Mouse (Mus musculus): ENCODE data around the gene Gramd1c.
A peak's percentile ranks its signal among the peaks of the same experiment; 100 is the strongest.

Gene Gramd1c

DNA sequence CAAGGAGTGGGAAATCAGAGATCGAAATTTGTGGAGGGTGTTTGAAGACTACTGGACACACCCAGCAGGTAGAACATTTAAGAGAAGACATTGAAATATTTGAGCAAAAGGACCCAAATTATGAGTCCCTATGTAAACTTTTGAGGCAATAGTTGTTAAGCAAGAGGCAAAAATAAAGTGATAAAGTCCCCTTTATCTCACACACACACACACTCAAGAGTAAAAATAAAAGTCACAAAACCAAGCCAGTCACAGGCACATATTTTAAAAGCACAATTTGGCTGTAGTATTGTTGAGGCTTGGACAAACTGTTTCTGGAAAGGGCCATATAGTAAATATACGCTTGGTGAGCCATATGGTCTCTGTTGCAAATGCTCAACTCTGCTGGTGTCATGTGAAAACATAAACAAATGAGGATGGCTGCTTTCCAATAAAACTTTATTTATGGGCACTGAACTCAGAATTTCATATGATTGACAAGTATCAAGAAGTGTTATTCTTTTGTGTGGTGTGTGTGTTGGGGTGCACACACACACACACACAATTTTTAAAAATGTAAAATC, 44.1 kb downstream of the Gramd1c start:
- DNase-seq (ENCODE audit: low read depth, low spot score) = no peak

- DNase-seq (ENCODE audit: low read depth, low spot score) = no peak
These were observed 44.8 kb downstream of the Gramd1c start for GRCm38 (mm10) chr16:44018372-44018771.

- no peak for DNase-seq (ENCODE audit: low read depth, low spot score)
These were observed 45.4 kb downstream of the Gramd1c start for GRCm38 (mm10) chr16:44017707-44018106.

DNA sequence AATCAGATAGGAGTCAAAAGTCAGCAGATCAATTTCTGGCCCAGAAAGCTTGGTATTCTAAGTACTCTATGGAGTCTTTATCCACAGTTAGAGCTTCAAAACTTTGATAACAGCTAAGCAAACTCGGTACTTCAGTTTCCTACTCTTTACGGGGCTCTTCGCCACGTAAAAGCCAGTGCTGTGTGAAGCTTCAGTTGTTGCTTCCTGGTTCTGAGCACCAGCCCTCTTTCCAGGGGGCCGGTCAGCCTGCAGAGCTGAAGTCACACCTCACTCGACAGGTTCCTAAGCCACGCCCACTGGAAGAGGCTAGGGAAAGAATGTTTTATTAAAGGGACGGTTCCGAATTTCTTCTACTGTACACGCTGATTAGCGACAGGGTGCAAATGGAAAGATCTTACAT, 47.0 kb downstream of the Gramd1c start:
- DNase-seq (ENCODE audit: low read depth, low spot score) = peak; percentile 84

DNA sequence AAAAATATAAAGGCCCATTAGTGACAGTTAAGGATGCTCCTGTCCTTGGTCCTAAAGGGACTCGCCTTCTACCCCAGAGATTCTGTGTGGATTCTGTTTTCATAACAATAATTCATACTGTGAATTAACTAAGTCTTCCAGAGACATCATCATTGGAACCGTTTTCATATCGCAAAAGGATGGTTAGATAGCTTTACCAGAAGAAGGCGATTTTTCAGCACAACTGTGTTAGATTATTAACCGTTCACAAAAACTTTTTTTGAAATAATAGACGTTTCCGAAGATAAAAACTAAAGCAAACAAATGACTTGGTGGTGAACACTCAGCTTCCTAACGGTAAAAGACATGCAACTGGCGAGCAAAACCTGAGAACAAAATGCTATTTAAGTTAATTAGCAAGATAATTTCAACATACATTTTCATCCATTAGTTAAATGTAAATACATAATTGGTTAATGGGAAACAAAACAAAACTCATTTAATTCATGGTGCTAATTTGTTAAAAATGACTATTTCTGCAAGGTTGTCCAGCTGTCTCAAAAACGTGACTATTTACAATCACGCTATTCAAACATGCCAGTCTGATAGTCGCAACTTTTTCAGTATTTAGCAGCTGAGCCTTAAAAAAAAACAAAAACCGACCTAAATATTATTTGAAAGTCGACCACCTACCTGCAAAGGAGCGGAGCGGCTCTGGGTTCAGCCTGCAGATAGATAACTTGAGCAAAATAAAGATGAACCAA, 47.6 kb downstream of the Gramd1c start:
- DNase-seq (ENCODE audit: low read depth, low spot score) = peak; percentile 30

- no peak for DNase-seq (ENCODE audit: low read depth, low spot score)
These were observed 52.1 kb downstream of the Gramd1c start for GRCm38 (mm10) chr16:44011010-44011409.

DNA sequence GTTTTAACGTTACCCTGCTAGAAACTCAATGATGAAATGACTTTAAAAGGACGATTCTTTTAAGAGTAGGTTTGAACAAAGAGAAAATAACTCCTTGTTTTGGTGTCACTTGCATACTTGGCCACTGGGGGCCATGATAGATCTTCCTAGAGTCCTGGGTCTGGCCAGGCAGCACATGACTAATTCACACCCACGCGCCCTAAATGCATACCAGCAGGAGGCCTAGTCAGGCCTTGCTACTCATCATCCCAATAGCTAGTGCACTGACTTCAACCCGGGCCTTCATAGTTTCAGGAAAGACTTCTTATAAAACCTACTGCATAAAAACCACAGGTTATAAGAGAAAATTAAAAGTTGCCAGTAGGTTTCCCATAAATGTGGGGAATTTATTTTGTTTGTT, 61.1 kb downstream of the Gramd1c start:
- peak; percentile 39 for DNase-seq (ENCODE audit: low read depth, low spot score)

DNA sequence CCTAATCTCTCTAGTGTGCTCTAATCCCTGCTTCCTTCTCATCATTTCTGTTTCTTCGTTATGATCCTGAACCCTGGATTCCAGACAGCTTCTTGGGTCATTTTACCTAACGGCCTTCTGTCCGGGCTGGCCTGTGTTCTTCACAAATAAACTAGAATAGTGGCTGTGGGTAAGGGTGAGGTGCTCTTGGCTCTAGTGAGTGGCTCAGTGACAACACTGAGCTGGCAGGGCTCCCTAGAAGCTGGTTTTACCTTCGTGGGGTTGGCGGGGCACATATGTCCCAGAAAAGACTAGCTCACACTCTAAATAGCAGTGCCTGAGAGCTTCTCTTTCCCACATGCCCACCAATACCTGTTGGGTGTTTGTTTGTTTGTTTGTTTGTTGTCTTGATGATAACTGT, 63.6 kb downstream of the Gramd1c start:
- DNase-seq (ENCODE audit: low read depth, low spot score) = no peak

- DNase-seq (ENCODE audit: low read depth, low spot score) = no peak
These were observed 64.0 kb downstream of the Gramd1c start for GRCm38 (mm10) chr16:43999111-43999510.

GRCm38 (mm10) chr16:43994623-43995022, 68.5 kb downstream of the Gramd1c start:
- no peak for DNase-seq (ENCODE audit: low read depth, low spot score)

- DNase-seq (ENCODE audit: low read depth, low spot score) = no peak
These were observed 76.8 kb downstream of the Gramd1c start for GRCm38 (mm10) chr16:43986299-43986698.

DNA sequence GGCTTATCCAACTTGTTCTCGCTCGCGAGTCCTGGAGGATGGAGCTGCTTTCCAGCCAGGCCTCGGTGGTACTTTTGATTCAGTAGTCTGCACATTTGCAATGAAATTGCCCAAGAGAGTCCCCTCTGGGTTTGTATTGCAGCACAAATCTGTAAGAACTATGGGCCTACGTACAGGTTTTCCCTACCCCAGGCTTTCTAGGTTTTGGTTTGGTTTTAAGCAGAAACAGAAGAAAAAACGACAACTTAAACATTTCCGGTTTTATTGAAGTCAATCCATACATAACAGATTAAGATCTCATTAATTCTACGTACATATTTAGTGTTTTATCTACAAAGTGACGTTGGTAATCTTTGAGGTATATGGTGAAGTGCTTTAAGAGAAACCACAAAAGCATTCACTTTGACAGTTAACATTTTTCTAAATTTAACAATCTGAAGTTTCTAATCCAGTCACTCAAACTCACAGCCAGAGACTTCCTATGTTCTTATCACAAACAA, 83.0 kb downstream of the Gramd1c start:
- no peak for DNase-seq (ENCODE audit: low read depth, low spot score)

GRCm38 (mm10) chr16:43979328-43980109, 83.6 kb downstream of the Gramd1c start, which contains the start of gene Zdhhc23:
Gene Zdhhc23 (minus strand): TSS chr16:43979791.
- DNase-seq (ENCODE audit: low read depth, low spot score) = peak; percentile 71

DNA sequence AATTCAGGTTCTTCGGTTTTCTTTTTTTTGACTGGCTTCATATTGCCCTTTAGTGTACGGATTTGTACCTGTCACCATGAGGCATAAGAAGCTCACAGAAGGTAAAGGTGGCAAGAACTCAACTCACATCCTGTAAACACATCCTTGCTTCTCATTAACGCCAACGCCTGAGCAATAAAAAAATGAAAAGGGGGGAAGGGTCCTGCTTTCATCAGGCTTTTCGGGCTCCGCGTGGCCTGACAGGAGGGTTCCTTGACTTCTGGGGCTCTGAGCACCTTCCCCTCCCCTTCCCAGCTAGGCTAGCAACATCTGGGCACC, 84.2 kb downstream of the Gramd1c start:
- no peak for DNase-seq (ENCODE audit: low read depth, low spot score)

DNA sequence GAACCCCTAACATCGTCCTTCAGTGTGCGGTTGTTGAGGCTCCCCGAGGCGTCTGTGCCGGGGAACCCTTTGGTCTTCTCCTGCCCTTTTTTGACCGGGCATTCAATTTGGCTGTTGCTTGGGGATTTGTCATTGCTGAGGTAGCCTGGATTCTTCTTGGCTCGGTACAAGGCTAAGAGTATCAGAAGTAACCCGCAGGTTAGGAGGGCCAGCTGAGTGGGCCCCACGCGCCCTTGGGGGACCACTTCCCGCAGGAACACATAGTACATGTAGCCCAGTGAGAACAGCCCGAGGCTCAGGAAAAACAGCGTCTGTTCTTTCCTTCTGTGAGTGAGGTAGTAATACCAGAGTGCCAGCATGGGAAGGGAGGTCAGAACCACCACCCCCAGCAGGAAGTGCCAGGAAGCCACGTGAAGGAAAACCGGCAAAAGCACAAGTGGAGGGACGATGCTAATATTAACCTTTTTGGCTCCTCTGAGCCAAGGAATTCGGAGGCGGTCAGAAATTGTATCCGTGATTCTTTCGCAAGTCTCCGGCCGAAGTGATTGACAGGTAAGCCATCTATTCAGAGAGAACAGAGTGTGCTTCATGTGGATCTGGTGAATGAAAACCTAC, 89.4 kb downstream of the Gramd1c start:
- no peak for DNase-seq (ENCODE audit: low read depth, low spot score)

- no peak for DNase-seq (ENCODE audit: low read depth, low spot score)
These were observed 90.0 kb downstream of the Gramd1c start for GRCm38 (mm10) chr16:43973147-43973546.

GRCm38 (mm10) chr16:43972391-43972790, 90.8 kb downstream of the Gramd1c start:
- DNase-seq (ENCODE audit: low read depth, low spot score) = no peak

DNA sequence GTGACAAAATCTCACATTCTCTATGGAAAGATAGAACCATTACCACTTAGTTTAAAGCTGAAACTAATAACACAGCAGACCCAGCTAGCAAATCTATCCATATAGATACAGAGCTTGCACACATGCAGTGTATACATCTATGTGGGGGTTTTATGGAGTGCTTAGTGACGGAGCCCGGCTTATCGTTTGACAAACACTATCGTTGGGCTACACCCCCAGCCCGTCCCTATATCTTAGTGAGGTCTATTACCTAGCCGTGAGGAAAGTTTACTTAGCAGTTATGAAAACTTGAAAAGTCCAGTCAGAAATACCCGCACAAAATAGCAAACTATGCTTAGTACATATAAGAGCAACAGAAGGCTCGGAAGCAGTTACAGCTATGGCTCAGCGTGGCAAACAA, 91.4 kb downstream of the Gramd1c start:
- no peak for DNase-seq (ENCODE audit: low read depth, low spot score)

- no peak for DNase-seq (ENCODE audit: low read depth, low spot score)
These were observed 92.0 kb downstream of the Gramd1c start for GRCm38 (mm10) chr16:43971189-43971588.

GRCm38 (mm10) chr16:43970426-43970825, 92.7 kb downstream of the Gramd1c start:
- peak; percentile 18 for DNase-seq (ENCODE audit: low read depth, low spot score)

GRCm38 (mm10) chr16:43965781-43966389, 97.3 kb downstream of the Gramd1c start:
- DNase-seq (ENCODE audit: low read depth, low spot score) = no peak

GRCm38 (mm10) chr16:43963780-43964179, 99.4 kb downstream of the Gramd1c start:
- no peak for DNase-seq (ENCODE audit: low read depth, low spot score)
